Mouse (Mus musculus): ENCODE data around the gene Fggy. TPM values are rescaled to one million over a fixed set of nuclear protein-coding genes. Genes with fewer than 3 reads are reported as not detected.
A peak's percentile ranks its signal among the peaks of the same experiment; 100 is the strongest.

Fggy gene
- total and polyA plus RNA-seq, 2 experiments: 99.5 to 189 TPM

DNA sequence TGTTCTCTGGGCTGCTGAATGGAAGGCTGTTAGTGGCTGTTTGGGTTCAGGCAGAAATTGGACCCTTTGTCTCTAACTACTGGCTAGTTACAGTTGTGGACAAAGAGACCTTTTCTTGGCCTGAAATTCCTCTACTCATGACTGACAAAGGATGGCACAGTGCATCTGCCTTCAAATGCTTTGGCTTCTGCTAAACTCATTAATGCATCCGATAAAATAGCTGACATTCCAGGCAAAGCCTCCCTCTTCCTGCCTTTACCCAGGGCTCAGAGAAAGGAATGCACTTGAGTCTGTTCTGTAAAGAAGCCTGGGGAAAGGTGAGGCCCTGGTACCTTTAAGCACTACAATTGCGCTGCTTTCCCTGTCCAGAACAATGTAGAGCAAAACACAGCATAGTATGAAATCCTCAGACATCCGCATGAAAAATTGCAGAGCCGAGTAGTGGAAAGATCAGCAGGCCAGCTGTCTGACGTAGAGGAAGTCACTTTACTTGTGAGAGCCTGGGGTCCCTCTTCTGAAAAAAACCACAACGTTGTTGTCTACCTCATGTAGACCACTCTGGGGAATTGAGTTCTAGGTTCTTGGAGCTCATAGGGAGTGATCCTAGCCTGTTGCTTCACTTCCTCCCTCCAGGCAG is 288.8 kb downstream of the Fggy start:
- H3K27ac ChIP-seq (replicated peaks; ENCODE audit: insufficient read depth, low read depth, low read length): no peak overlapping the region
- H3K4me1 ChIP-seq (ENCODE audit: control insufficient read depth, insufficient read depth, low read length): no peaks in the 10 kb centered on the region
- H3K36me3 ChIP-seq (ENCODE audit: control insufficient read depth, insufficient read depth, low read length): peaks cover 21% of the 10 kb centered on the region
- no peak overlapping the region for H3K9ac ChIP-seq (ENCODE audit: low read depth, low read length)
- H3K27me3 ChIP-seq (ENCODE audit: control insufficient read depth, insufficient read depth, low read length): no peaks in the 10 kb centered on the region
- no peak overlapping the region for H3K4me3 ChIP-seq (ENCODE audit: insufficient read depth, low read depth, low read length)
- TF ChIP-seq POLR2A (IDR thresholded peaks at IDR 0.05; ENCODE audit: extremely low read depth, insufficient read depth, low read length): no peak
- TF ChIP-seq CTCF (IDR thresholded peaks at IDR 0.05; ENCODE audit: low read depth, low read length): no peak
- DNase-seq (ENCODE audit: extremely low read depth, low read depth, low spot score): no peak
- no peaks in the 10 kb centered on the region for H3K79me2 ChIP-seq (ENCODE audit: control insufficient read depth, insufficient read depth, low read length)
- WGBS: 82% methylated on average over 6 of the region's 6 CpGs

- H3K36me3 ChIP-seq (ENCODE audit: control insufficient read depth, insufficient read depth, low read length): peaks cover 23% of the 10 kb centered on the region
- H3K27ac ChIP-seq (replicated peaks; ENCODE audit: insufficient read depth, low read depth, low read length): no peak overlapping the region
- DNase-seq (ENCODE audit: extremely low read depth, low read depth, low spot score): no peak
- no peak overlapping the region for H3K4me3 ChIP-seq (ENCODE audit: insufficient read depth, low read depth, low read length)
- H3K9ac ChIP-seq (ENCODE audit: low read depth, low read length): no peak overlapping the region
- H3K4me1 ChIP-seq (ENCODE audit: control insufficient read depth, insufficient read depth, low read length): no peaks in the 10 kb centered on the region
- no peaks in the 10 kb centered on the region for H3K79me2 ChIP-seq (ENCODE audit: control insufficient read depth, insufficient read depth, low read length)
- H3K27me3 ChIP-seq (ENCODE audit: control insufficient read depth, insufficient read depth, low read length): no peaks in the 10 kb centered on the region
- no peak for TF ChIP-seq CTCF (IDR thresholded peaks at IDR 0.05; ENCODE audit: low read depth, low read length)
- TF ChIP-seq POLR2A (IDR thresholded peaks at IDR 0.05; ENCODE audit: extremely low read depth, insufficient read depth, low read length): no peak
Measured at GRCm38 (mm10) chr4:95847219-95847618, 289.9 kb downstream of the Fggy start.

DNA sequence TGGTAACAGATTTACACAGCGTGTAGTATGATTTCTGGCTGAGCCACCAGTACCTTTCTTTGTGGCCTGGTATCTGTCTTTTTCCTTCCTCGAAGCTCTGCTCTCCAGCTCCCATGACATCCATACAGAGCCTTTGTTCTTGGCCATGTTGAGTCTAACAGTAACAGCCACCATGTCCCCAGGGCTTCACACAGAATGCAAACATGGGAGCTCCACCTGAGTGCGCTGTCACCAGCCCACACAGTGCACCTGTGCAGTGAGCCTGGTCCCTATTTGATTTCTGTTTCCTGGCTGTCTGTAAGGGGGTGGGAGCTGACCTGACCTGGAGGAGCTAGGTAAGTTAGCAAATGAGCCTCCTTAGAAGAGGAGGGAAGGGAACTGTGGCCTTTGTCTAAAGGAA is 290.4 kb downstream of the Fggy start:
- no peak overlapping the region for H3K9ac ChIP-seq (ENCODE audit: low read depth, low read length)
- H3K36me3 ChIP-seq (ENCODE audit: control insufficient read depth, insufficient read depth, low read length): peaks cover 24% of the 10 kb centered on the region
- no peak overlapping the region for H3K4me3 ChIP-seq (ENCODE audit: insufficient read depth, low read depth, low read length)
- H3K79me2 ChIP-seq (ENCODE audit: control insufficient read depth, insufficient read depth, low read length): no peaks in the 10 kb centered on the region
- no peaks in the 10 kb centered on the region for H3K4me1 ChIP-seq (ENCODE audit: control insufficient read depth, insufficient read depth, low read length)
- no peaks in the 10 kb centered on the region for H3K27me3 ChIP-seq (ENCODE audit: control insufficient read depth, insufficient read depth, low read length)
- DNase-seq (ENCODE audit: extremely low read depth, low read depth, low spot score): no peak
- WGBS: 92% methylated on average over 3 of the region's 3 CpGs
- TF ChIP-seq CTCF (IDR thresholded peaks at IDR 0.05; ENCODE audit: low read depth, low read length) (no peak), POLR2A (IDR thresholded peaks at IDR 0.05; ENCODE audit: extremely low read depth, insufficient read depth, low read length) (no peak)
- no peak overlapping the region for H3K27ac ChIP-seq (replicated peaks; ENCODE audit: insufficient read depth, low read depth, low read length)

DNA sequence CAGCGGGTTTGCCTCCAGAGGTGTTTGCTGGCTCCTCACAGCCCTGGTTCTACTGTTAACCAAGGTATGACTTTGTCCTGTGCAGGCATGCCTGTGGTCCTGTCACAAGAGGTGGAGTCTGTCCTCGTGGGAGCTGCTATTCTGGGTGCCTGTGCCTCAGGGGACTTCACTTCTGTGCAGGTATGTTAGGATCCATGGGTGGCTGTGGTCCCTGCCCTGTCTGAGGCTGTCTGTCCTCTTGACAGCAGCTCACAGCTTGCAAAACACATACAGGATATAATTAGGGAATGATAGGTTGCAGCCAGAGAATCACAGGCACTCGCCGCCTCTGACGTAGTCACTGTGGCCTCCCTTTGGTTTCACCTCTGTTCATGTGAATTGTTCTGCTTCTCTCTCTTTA is 292.2 kb downstream of the Fggy start:
- H3K27ac ChIP-seq (replicated peaks; ENCODE audit: insufficient read depth, low read depth, low read length): no peak overlapping the region
- H3K4me1 ChIP-seq (ENCODE audit: control insufficient read depth, insufficient read depth, low read length): no peaks in the 10 kb centered on the region
- DNase-seq (ENCODE audit: extremely low read depth, low read depth, low spot score): no peak
- H3K27me3 ChIP-seq (ENCODE audit: control insufficient read depth, insufficient read depth, low read length): no peaks in the 10 kb centered on the region
- TF ChIP-seq POLR2A (IDR thresholded peaks at IDR 0.05; ENCODE audit: extremely low read depth, insufficient read depth, low read length): no peak
- TF ChIP-seq CTCF (IDR thresholded peaks at IDR 0.05; ENCODE audit: low read depth, low read length): no peak
- no peaks in the 10 kb centered on the region for H3K79me2 ChIP-seq (ENCODE audit: control insufficient read depth, insufficient read depth, low read length)
- peaks cover 18% of the 10 kb centered on the region for H3K36me3 ChIP-seq (ENCODE audit: control insufficient read depth, insufficient read depth, low read length)
- no peak overlapping the region for H3K4me3 ChIP-seq (ENCODE audit: insufficient read depth, low read depth, low read length)
- H3K9ac ChIP-seq (ENCODE audit: low read depth, low read length): no peak overlapping the region
- 84% methylated on average over 5 of the region's 5 CpGs for WGBS

- Histone ChIP-seq H3K27ac (replicated peaks; ENCODE audit: insufficient read depth, low read depth, low read length) (no peak overlapping the region), H3K36me3 (ENCODE audit: control insufficient read depth, insufficient read depth, low read length) (peaks cover 18% of the 10 kb centered on the region), H3K4me3 (ENCODE audit: insufficient read depth, low read depth, low read length) (no peak overlapping the region), H3K79me2 (ENCODE audit: control insufficient read depth, insufficient read depth, low read length) (no peaks in the 10 kb centered on the region), H3K4me1 (ENCODE audit: control insufficient read depth, insufficient read depth, low read length) (no peaks in the 10 kb centered on the region), H3K27me3 (ENCODE audit: control insufficient read depth, insufficient read depth, low read length) (no peaks in the 10 kb centered on the region), H3K9ac (ENCODE audit: low read depth, low read length) (no peak overlapping the region)
- WGBS: 73% methylated on average over 6 of the region's 6 CpGs
- DNase-seq (ENCODE audit: extremely low read depth, low read depth, low spot score): peak; percentile 26
- no peak for TF ChIP-seq CTCF (IDR thresholded peaks at IDR 0.05; ENCODE audit: low read depth, low read length)
- no peak for TF ChIP-seq POLR2A (IDR thresholded peaks at IDR 0.05; ENCODE audit: extremely low read depth, insufficient read depth, low read length)
Measured at GRCm38 (mm10) chr4:95850044-95850739, 292.9 kb downstream of the Fggy start.

DNA sequence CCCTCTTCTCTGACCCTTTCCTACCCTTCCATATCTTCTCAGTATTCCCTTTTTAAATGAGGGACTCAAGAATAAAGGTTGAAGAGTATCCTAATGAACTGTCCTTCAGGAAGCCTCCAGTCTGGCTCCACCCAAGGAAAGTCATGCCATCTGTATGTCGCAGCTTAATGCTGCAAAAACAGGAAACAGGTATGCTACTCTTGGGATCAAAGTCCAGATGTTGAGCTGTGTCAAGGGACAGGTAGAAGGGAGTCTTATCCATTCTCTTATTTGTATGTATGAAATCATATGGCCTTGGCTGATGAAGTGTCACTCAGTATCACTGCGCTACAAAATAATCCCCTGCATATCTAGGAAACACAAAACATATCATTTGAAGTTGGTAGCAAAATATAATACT is 294.9 kb downstream of the Fggy start:
- no peak for DNase-seq (ENCODE audit: extremely low read depth, low read depth, low spot score)
- Histone ChIP-seq H3K4me1 (ENCODE audit: control insufficient read depth, insufficient read depth, low read length) (no peaks in the 10 kb centered on the region), H3K79me2 (ENCODE audit: control insufficient read depth, insufficient read depth, low read length) (no peaks in the 10 kb centered on the region), H3K27ac (replicated peaks; ENCODE audit: insufficient read depth, low read depth, low read length) (no peak overlapping the region), H3K36me3 (ENCODE audit: control insufficient read depth, insufficient read depth, low read length) (peaks cover 18% of the 10 kb centered on the region), H3K9ac (ENCODE audit: low read depth, low read length) (no peak overlapping the region), H3K4me3 (ENCODE audit: insufficient read depth, low read depth, low read length) (no peak overlapping the region), H3K27me3 (ENCODE audit: control insufficient read depth, insufficient read depth, low read length) (no peaks in the 10 kb centered on the region)
- TF ChIP-seq CTCF (IDR thresholded peaks at IDR 0.05; ENCODE audit: low read depth, low read length) (no peak), POLR2A (IDR thresholded peaks at IDR 0.05; ENCODE audit: extremely low read depth, insufficient read depth, low read length) (no peak)
- 87% methylated on average over 2 of the region's 2 CpGs for WGBS
